Mouse (Mus musculus) lung, postnatal 25 days (tissue): ENCODE data around the gene Hist1h4c.
A peak's percentile ranks its signal among the peaks of the same experiment; 100 is the strongest.
"Not testable (repeated sequence)": the region's sequence is repeated elsewhere in the genome, so short reads cannot be mapped to it uniquely, and the experiment has no call there.

Source experiments
- DNase-seq: peaks from one replicate; pipeline ENCODE4 v3.0.0; 2022; ENCODE audit warnings: low spot score

Gene Hist1h4c

DNA sequence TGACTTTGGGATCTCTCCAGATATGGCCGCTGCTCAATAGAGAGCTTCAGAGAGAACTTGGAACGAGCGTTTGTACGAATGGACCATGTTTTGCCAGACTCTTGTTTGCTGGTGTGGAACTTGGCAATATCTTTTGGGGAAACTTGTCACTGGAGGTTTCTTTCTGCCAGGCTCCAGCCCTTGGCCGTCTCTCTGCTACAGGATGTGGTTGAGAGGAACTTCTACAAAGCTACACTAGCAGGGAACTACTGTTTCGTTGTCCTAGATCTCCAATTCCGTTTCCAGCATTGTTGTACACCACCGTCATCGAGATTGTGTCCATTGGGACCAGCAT lies 30.9 kb upstream of the Hist1h4c start:
- DNase-seq: no peak

DNA sequence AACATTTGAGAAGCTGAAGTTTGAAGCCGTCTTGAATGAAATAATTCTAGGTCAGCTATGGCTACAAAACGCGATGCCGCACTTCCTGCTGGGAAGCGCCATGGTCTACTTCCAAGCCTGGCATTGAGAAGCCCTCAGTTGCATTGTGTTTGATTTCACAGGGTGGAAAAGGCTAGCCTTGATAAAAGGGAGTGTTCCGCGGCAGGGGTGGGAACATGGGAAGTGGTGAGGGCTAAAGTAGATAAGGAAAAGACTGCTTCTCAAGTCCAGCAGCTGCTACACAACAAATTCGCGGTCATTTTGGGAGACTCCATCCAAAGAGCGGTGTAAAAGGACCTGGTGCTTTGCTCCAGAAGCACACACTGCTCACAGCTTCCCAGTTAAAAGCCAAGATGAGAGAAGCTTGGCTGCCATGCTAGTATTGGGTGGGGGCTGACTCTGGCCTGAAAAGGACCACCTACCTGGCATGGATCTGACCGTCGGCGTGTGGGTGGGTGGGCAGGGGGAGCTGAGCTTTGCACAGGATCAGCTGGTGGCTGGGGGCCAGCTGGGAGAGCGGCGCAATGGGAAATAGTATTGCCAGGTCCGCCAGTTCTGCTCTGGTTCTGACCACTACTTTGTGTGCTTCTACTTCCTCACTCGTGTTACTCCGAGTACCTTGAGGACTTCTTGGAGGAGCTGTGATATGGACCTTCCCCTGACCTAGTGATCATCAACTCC lies 30.4 kb upstream of the Hist1h4c start:
- DNase-seq: no peak

DNA sequence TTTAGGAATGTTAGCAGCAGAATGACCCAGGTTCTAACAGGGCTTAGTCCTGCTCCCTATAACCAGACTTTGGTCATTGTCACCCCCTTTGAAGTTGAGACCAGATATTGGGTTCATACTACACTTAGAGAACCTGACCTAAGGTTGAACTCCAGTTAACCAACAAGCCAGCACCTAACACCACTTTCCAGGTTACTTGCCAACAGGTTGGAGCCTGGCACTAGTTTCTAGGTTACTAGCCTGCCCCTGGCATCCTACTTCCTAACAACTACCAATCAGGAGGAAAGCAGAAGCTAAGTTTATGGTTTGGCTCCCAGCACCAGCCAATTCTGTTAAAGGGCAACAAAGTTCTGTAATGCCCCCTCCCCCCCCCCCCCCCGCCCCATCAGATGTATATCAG lies 27.0 kb upstream of the Hist1h4c start:
- DNase-seq: no peak

DNA sequence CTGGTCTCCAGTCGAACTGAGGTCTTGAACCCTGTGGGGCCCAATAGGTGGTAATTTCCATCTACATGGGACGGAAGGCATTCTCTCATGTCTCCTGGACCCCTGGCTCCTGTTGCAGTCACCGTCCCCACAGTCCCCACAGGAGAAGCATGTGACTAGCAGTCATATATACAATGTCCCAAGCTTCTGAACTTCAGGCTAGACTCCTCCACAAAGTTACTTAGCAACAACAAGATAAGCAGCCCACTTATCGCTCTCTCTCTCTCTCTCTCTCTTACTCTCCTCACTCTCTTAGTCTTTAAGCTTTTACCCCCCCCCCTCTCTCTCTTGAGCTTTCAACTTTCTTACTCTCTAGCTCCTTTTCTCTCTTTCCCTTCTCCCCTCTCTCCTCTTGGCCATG lies 26.0 kb upstream of the Hist1h4c start:
- no peak for DNase-seq

DNA sequence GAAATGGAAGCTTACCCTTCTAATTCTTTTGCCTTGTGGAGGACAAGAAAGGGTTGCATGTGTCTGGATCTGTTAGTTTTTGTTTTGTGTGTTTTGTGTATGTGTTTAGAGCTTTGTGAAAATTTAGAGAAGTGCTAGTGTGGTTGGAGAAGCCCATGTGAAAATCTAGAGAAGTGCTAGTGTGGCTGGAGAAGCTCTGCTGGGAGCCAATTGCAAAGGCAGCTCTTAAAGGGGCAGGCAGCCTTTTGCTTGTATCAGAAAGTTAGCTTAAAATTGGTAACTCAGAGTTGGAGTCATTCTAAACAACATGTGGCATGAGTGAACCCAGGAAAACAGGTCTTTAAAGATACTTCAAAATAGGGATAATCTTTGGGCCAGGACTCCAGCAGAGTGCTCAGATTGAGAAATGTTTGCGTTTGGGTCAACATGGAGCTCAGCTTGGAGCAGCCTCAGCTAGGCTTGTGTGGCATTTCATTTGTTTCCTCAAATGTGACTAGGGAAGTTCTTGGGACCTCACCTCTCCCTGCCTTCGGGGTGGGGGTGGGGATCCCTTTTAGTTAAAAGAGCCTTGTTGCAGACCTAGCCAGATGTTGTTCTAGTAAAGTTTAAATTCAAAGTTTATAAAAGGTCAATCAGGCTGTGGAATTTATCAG lies 19.5 kb upstream of the Hist1h4c start:
- DNase-seq: not testable (repeated sequence)

DNA sequence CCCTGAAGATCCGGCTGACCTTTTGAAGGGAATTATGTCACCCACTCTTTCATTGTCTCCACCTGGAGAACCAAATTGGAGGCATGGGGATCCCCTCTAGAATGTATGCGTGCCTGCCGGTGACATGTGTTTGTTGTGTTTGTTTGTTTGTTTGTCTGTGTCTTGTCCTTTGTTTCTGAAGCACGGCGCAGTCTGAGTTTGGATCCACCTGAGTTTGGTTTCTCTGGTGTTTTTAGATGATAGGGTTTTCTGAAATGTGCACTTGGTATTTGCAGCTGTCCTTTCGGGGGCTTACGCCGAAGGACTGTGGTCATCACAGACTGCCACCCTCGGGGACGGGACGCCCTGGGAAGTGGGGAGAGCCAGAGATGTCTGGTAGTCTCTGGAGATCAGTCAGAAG lies 18.9 kb upstream of the Hist1h4c start:
- DNase-seq: no peak

DNA sequence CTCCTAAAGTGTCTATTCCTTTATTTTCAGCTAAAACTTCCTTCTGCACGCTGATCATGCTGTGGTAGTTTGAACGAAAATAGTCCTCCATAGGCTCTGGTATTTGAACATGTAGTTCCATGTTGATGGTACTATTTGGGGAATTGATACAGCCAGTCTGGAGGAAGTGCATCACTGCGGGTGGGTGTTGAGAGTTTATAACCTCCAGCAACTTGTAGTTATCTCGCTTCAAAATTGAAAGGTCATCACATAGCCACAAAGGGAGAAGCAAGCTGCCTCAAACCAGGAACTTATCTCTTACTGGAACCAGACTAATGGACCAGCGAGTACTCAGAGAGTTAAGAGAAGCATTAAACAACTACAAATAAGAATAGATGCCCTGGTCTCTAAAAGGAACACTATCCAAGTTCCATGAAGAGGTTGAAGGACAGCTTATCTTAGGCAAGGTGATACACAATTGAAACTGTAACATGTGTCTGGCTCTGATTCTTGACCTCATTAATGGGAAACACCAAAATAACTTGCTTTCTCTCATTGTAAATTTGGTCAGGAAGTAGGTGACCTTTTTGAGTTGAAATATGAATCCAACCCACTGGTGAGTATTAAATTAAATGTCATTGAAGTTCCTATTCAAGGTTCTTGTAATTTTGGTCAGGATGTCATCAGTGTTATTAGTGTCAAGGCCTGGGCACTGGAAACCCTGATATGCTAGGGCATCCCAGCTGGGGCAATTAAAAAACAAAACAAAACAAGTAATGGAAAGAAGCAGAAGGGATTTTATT lies 18.2 kb upstream of the Hist1h4c start:
- DNase-seq: no peak

DNA sequence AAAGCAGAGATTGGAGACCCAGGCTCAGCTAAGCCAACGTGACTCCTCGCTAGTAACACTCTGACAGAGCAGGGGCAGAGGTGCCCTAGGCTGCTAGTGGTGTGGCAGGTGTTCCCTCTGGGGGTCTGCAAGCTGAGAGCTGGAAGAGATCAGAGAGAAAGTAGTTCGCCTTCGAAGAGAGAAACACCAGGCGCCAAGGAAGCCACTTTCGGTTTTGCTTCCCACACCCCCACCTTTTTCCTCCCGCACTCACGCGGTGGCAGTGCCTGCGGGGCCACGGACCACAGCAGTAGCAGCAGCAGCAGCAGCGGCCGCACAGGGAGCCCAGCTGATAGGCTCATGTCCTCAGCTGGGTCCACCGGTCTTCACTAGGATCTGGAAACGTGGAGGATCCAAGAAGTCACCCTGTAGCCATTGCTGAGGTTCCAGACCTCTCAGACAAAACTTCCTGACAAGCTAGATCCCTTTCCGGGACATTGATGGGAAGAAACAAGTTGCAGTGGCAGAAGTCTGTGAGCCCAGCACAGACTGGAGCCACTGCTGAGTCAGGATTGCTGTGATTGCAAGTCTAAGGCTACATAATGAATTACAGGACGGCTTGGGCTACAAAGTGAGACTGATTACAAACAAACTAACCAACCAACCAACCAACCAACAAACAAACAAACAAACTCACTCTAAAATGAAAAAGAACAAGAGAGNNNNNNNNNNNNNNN lies 12.3 kb upstream of the Hist1h4c start, which contains the start of gene Hfe:
Gene Hfe (minus strand): TSS at position 481 of the 716 bp plus-strand sequence.
- DNase-seq: peak; percentile 63

DNA sequence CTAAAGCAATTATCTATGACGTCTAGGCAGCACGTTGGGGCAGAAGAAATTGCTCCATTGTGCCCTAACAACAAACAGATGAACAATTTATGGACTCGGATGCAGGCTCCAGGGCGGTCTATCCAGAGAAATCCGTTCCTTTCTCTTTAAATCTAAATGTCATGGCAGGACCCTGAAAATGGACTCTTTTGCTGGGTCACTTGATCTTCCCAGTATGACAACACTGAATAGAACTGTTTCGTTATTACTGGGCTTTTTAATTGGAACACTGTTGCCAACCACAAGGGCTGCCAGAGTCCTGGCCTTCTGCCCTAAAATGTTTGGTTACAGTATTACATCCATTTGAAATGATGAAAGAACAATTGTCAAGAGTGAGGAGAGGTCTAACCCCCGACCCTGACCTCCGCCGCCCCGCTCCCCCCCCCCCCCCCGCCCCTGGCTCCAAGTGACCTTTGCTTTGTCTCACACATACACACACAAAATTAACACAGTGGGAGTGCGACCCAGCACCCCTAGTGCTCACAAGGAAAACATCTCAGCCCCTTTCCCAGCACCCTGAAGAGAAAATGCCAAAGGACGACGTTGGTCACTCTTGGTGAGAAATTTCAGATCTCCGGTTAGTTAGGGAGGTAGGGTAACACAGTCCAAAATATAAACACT lies 11.6 kb upstream of the Hist1h4c start:
- DNase-seq: no peak

DNA sequence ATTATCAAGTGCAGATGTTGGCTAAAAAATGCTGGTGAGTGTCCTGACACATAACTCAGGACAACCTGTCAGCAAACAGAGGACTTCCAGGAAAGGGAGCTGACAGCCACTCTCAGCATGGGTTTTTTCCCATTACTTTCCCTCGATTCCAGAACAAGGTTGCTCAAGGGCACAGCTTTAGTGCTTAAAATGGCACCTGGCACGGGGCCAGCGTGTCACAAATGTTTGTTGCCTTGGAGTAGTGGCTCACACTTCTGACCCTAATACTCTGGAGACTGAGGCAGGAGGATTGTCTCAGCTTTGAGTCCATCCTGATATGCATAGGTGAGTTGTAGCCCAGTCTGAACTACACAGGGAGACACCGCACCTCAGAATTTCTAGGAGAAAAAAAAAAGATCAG lies 10.4 kb upstream of the Hist1h4c start:
- DNase-seq: no peak

DNA sequence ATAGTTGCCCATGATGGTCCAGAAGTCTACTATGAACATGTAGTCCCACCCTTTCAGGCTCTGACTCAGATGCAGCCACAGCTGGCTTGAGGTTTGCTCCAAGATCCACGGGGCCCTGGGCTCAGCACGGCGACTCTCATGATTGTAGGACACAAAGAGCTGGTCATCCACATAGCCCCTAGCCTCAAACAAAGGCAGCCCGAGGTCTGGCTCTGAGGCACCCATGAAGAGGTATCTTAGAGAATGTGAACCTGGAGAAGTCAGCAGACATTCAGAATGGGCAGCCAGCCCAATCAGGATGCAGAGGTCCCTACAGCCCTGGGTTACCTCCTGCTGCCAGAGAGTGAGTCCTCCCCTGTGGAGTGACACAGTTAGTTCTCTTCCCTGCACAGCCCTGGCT lies 9.8 kb upstream of the Hist1h4c start:
- DNase-seq: no peak

DNA sequence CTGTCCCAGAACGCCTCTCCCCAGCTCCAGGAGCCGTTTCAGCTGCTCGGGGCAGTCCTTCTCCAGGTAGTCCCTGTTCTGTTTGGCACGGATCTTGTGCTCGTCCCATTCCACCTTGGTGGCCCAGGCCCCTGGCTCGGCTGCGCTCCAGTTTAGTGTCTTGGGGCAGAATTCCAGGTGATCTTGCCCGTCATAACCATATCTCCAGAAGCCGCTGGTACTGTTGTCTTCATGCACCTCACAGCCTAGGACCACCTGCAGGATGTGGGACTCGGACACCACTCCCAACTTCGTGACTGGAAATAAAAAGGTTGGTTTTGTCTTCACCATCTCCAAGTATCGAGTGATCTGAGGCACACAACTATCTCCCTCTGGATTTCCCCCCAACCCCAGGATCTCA lies 8.5 kb upstream of the Hist1h4c start:
- DNase-seq: no peak

DNA sequence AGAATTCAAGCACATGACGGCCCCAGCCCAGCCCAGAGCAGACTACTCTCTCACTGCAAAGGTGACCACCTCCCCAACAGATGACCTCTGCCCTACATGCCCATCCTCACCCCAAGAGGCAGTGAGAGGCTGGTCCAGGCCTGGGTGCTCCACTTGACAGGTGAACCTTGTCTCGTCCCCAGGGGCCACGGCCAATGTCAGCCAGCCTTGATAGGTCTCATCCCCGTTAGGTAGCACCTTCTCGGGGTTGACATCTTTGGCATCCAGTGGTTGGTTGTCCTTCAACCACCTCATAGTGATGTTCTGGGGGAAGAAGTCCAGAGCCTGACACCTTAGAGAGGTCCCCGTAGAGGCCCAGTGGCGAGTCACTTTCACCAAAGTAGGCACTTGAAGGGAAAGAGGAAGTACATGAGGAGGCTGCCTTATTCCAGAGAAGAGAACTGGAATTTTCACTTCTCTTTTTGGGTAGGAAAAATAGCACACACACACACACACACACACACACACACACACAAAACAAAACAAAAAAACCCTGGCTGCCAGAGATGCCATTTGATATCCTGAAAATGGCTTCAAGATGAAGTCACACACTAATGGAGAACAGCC lies 7.6 kb upstream of the Hist1h4c start:
- DNase-seq: no peak

DNA sequence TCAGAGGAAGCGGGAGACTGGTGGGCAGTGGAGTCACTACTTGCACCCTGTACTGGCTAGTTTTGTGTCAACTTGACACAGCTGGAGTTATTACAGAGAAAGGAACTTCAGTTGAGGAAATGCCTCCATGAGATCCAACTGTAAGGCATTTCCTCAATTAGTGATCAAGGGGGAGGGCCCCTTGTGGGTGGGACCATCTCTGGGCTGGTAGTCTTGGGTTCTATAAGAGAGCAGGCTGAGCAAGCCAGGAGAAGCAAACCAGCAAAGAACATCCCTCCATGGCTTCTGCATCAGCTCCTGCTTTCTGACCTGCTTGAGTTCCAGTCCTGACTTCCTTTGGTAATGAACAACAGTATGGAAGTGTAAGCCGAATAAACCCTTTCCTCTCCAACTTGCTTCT lies 4.5 kb upstream of the Hist1h4c start:
- DNase-seq: not testable (repeated sequence)

DNA sequence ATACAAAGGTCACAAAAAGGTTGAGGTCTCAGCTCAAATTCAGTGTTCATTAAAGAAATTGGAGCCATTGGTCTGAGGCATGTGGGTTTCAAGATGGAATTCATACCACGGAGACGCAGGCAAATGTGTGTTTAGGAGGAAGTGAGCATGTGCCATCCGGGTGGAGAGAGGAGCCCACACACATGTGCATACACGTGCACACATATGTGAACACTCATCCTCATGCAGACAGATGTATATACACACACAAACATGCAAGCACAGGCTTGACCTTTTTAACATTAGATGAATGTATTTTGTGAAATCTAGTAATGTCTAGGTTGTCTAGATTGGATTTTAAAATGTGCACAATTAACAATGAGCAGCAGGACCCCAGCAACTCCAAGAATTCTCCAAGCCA lies 4.0 kb upstream of the Hist1h4c start:
- DNase-seq: no peak

DNA sequence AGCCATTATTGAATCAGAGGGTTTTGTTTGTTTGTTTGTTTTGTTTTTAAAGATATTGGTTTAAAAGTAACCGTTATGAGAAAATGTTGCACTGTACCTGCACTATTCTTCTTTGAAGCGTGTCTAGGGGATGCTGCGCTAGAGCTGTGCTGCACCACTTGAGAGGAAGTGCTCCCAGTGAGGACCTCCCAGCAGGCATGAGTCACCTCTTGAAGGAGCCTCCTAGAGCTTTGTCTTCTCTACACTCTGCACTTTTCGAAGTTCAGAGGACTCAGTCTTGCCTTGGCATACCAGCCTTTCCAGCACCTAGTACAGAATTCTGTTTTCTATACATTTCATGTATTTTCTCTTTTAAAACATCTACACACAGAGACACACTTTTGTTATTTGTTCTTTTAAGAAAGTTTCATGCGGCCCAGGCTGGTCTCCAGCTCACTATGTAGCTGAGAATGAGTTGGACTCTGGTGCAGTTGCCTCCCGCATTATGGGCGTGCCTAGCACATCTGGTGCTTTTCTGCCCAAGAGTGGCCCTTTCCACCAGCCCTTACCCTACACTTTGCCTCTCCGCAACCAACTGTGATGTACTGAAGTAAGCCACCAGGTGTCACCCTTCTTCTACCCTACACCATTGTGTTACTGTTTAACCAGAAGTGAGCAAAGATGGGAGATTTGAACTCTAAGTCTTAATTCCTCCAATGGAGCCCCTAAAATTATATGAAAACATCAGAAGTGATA lies 2.7 kb upstream of the Hist1h4c start:
- DNase-seq: peak; percentile 82

DNA sequence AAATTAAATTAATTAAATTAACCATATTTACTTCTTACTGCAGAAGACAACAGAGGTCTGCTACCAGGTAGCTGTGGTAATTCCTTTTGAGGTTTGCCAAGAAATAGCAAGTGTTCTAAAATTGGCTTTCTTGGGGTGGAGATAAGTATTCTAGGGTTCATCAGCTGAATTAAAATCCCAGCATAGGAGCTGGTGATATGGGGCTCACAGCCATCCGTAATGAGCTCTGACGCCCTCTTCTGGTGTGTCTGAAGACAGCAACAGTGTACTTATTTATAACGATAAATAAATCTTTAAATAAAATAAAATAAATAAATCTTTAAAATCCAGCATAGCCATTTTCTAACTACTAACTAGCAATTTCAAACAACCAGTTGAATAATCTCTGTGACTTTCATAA lies 1.5 kb upstream of the Hist1h4c start:
- DNase-seq: no peak

DNA sequence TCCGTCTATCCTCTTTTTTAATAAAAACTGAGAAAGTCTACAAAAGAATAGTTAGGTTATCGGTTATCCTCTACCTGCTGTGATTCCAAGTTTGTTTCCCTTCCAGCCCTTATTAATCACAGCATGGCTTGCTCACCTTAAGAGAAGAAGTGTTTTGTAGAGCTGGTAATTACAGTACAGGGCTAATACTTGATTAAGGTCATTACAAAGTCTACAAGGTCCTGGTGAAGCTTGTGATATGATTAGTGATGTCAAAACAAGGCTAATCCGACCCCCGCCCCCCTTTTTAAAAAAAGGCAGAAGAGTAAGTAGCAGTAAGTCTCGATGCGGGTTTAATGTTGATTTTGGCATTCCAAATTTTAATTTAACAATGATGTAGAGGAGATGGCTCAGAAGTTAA lies 742 bp upstream of the Hist1h4c start:
- DNase-seq: no peak

DNA sequence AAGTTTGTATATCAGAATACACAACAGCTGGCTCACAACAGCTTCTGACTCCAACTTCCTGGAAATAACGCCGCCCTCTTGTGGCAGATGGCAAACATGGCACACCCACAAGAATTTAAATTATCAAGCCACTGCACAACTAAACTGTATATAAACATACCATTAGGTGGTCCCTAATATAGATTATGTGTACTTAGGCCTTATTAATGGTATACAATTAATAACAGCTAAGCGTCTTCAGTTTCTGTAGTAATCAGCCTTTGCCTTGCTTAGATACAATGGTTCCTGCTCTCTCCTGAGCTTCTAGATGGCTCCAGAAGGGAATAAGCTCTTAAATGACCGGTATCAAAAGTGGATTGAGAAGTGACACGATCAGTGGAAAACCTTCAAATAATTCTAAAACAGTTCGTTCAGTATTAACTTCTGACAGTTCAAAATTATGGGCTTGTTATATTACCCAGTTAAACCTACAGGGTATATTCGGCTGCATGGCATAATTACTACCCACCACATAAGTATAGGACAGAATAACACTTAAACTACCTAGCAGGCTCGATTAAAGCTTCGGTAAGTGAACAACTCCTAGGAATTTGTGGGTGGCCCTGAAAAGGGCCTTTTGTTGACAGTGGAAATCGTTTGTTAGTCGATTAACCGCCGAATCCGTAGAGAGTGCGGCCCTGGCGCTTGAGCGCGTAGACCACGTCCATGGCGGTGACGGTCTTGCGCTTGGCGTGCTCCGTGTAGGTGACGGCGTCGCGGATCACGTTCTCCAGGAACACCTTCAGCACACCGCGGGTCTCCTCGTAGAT lies 559 bp downstream of the Hist1h4c start:
- DNase-seq: peak; percentile 73

DNA sequence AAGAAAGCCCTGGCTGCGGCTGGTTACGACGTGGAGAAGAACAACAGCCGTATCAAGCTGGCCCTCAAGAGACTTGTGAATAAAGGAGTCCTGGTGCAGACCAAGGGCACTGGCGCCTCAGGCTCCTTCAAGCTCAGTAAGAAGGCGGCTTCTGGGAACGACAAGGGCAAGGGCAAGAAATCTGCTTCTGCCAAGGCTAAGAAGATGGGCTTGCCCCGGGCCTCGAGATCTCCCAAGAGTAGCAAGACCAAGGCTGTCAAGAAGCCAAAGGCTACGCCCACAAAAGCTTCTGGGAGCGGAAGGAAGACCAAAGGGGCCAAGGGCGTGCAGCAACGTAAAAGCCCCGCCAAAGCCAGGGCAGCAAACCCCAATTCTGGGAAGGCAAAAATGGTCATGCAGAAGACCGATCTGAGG lies 2.2 kb downstream of the Hist1h4c start:
- DNase-seq: no peak
